Mouse (Mus musculus): Measurements from ENCODE around the gene Myo1a. TPM values are rescaled to one million over a fixed set of nuclear protein-coding genes. Genes with fewer than 3 reads are reported as not detected.
"Not testable (repeated sequence)": the region's sequence is repeated elsewhere in the genome, so short reads cannot be mapped to it uniquely, and the experiment has no call there.

Gene Myo1a
- total RNA-seq (2021), result under 1 TPM; 0.18 to 0.53 TPM
- long read RNA-seq, experiment 1, result 0 reads
- long read RNA-seq, experiment 2, result 0 reads

DNA sequence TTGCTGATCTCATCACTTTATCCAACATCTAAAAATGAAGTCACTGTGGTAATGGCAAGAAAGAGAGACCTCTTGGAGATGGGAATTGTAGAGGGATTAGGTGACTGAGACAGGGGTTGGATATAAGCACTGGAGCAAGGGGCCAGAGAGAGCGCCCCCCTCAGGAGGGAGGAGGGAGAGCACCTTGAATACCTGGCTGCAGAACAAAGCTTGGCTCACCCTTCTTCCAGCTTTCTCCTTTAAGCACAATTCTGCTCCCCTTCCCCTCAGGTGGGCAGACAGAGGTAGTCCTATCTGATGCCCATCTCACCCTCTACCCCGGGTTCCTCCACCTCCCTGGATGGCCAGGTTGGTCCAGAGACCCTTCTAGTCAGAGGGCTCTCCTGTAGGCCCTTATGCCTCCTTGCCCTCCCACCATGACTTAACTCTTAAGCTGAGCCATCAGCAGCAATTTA lies at the start of gene Myo1a:
Gene Myo1a, plus strand, starts transcription at position 405 of the 455 bp plus-strand sequence.
- intact Hi-C loops (cut with DNase I; ENCODE audit: low total_unique reads), result no loop called here
- DNase-seq, result no peak

DNA sequence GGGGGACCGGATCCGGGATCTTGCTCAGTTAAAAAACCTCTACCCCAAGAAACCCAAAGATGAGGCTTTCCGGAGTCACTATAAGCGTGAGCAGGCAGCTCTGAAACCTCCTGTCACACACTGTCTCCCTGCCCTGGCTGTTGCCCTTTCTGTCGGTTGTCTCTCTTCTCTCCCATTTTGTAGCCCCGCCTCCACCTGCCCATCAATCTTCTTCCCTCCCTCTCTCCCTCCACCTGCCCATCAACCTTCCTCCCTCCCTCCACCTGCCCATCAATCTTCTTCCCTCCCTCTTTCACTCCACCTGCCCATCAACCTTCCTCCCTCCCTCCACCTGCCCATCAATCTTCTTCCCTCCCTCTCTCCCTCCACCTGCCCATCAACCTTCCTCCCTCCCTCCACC lies 47.4 kb upstream of the Myo1a start:
- intact Hi-C loops (cut with DNase I; ENCODE audit: low total_unique reads), result loop anchor here (5.0 kb wide), 1 partner anchor 1205 kb away; no protein-coding TSS in a partner anchor
- not testable (repeated sequence) for DNase-seq

DNA sequence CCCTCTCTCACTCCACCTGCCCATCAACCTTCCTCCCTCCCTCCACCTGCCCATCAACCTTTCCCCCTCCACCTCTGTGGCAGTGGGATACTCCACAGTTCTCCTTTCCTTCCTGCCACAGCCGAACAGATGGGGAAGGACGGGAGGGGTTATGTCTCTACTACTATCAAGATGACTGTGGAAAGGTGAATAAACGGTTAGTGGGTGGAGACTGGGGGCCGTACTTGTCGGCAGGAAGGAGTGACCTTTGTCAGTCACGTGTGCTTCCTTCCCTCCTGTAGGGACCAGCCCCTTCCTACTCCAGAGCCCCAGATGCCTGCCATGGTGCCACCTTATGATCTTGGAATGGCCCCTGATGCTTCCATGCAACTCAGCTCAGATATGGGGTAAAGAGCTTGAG lies 46.9 kb upstream of the Myo1a start:
- intact Hi-C loops (cut with DNase I; ENCODE audit: low total_unique reads), result loop anchor here (5.0 kb wide), 1 partner anchor 1204 kb away; no protein-coding TSS in a partner anchor
- no peak for DNase-seq

DNA sequence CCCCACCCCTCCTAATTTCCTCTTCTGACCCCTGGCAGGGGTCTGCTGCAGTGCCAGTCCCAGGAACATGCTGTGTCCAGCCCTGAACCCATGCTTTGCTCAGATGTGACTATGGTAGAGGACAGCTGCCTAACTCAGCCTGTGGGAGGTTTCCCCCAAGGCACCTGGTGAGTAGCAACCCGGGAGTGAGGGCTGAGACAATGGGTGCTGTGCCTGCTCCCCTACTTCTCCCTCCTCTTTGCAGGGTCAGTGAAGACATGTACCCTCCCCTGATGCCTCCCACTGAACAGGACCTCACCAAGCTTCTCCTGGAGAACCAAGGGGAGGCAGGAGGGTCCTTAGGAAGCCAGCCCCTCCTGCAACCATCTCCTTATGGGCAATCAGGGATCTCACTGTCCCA lies 45.4 kb upstream of the Myo1a start:
- DNase-seq, result no peak
- intact Hi-C loops (cut with DNase I; ENCODE audit: low total_unique reads), result loop anchor here (5.0 kb wide), 1 partner anchor 1203 kb away; no protein-coding TSS in a partner anchor

DNA sequence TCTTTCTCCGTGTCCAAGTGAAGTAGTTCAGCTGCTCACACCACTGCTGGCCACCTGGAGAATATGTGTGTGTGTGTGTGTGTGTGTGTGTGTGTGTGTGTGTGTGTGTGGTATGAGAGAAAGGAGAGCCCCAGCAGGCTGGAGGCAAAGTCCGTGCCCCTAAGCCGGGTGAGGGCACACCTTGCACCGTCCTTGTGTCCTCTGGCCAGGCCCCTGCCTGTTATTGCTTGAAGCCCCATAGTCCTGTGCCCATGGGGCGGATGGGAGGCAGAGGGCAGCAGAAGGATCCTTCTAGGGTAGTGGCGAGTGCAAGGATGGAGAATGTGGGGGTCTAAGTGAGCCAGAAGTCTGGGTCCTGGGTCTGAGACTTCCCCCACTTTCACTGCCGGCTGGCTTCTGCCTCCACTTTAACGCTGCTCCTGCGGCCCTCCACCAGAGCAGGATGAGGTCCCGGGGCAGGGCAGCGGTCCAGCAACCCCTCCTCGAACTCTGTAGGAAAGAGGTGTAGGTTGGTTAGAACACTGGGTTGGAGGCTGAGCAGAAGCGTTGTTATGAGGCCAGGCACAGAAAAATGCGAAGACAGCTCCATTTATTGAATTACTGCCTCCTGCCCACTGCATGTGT lies 43.6 kb upstream of the Myo1a start:
- DNase-seq, result no peak
- intact Hi-C loops (cut with DNase I; ENCODE audit: low total_unique reads), result no loop called here

DNA sequence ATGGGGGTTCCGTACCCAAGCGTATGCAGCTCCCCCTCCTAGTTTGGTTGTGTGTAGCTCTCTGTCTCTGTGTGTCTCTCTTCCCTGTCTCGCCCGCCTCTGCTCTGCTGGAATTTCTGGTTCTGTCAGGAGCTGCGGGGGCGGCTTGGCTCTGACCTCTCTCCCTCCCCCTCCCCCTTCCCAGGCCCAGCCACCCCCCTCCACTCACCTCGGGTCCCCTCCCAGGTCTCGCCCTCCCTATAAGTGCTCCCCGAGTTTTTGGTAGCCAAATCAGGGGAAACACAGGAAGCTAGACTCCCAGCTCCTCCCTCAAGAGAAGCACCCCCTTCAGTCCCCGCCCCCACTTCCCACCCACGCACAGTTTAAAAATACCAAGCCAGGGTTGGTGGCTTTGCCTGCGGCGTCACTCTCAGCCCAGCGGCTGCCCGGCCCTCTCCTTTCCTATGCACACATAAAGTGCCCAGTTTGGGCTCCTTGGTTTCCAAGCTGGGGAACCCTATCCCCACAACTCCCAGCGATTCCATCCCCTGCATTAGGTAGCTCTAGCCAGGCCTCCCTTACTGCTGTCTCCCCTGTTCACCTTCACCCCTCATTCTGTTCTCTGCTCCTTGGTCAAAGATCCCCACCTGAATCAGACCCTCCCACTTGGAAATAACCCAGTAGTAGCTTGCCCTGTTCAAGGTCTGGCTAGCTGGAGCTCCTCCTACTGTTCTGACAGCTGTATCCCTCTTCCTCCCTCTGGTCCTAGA lies 42.9 kb upstream of the Myo1a start:
- peak; percentile 70 for DNase-seq
- intact Hi-C loops (cut with DNase I; ENCODE audit: low total_unique reads), result no loop called here

DNA sequence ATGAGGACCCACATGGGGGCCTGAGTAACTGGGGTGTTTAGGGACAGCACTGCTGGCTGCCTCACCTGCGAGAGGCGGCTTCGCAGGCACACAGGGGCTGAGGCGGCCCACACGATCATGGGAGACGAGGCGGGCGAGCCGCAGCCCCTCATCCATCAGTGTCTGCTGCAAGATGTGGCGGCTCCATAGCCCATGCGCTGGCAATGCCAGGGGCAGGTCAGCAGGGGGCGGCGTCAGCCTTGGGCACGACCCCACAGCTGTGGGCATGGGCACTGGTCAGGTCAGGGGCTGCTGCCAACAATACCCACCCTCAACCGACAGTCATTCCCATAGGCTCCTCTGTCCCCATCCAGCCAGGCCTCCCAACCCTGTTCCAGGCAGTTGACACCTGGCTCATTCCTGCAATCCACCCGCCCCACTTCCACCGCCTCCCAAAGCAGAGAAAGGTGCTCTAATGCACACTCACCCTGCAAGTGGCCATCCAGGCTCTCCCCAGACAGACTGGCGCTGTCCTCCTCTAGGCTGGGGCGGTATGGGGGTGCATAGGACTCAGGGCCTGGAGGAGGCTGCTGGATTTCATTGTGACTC lies 42.2 kb upstream of the Myo1a start:
- intact Hi-C loops (cut with DNase I; ENCODE audit: low total_unique reads), result no loop called here
- DNase-seq, result no peak

DNA sequence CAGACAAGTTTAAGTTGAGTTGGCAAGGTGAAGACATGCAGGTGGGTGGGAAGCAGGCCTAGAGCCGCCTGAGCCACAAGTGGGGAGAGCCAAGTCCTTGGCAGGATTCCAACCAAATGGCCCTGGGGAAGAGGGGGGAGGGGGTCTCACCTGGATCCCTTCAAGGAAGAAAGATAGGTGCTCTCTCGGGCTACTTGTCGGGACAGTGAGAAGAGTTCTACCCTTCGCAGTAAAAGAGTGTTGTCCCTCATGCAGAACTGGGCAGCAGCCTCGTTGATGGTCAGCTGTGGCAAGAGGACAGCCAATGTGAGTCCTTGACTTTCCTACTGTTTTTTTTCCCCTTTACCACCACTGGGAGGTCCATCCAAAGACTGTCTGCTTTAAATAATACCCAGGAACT lies 41.4 kb upstream of the Myo1a start:
- DNase-seq, result no peak
- intact Hi-C loops (cut with DNase I; ENCODE audit: low total_unique reads), result no loop called here

DNA sequence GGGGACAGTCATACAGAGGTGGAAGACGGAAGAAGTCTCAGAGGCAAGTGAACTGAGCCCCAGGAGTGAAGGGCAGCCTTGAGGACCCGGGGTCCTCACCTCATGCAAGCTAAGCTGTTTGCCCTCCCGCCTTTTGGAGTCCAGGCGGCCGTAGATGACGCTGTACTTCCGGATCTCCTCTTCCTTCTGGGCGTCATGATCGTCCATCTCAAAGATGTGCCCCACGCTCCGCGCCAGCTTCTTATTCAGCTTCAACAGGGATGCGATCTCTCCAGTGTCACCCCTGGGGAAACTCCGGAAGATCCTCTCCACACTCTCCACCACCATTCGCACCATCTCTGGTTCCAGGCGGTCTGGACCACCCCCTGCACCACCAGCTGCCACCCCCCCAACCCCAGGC lies 40.8 kb upstream of the Myo1a start:
- intact Hi-C loops (cut with DNase I; ENCODE audit: low total_unique reads), result loop anchor here (2.0 kb wide), 1 partner anchor 19 kb away; no protein-coding TSS in a partner anchor
- no peak for DNase-seq

DNA sequence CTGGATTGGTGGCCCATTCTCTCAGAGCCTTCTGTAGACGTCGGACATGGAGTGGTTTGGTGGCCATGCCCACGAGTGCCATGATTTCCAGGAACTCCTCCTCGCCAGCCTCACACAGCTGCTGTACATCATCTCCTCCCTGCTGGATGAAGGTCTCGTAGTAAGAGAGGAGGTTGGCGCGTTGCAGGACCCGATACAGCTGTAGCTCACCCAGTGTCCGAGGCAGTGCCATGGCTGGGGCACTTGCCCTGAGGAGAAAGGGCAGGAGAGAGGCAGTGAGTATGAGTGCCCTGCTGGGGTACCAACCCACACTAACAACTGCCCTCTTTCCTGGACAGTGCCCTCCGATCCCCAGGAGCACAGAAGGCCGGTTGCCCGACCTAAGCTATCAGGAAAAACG lies 40.1 kb upstream of the Myo1a start:
- intact Hi-C loops (cut with DNase I; ENCODE audit: low total_unique reads), result loop anchor here (2.0 kb wide), 1 partner anchor 20 kb away; no protein-coding TSS in a partner anchor

DNA sequence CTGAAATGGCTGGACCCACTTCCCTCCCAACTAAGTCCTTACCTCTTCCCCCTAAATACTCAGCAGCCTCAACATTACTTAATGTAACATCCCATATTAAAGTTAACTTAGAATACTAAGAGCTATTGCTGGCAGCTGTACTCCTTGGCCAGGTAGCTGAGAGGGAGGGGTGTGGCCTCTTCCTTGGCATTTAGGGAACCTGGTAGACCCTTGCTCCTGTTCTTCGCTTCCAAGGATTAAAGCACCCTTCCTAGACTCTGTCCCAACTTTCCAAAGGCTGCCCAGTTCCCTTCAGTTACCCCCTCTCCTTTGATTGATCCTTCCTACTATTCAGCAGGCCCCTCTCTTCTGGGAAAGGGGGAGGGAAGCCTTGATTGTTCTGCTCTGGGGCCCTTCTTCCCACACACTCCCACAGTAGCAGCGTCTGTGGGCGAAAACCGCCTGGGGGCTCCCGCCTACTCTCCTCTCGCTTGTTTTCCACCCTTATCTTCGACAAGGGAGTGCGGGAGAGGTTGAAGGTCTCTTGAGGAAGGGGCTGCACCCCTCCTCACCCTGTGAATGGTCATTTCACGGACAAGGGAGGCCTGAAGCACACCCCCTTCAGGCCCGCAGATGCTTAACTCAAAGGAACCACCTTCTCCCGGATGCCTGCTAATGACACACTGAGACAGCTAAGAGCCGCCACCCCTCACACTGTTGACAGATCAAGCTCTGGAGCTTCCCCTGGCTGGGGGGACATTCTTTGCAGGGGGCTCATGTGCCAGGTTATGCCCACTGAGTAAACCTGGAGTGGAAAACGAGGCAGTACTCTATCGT lies 39.4 kb upstream of the Myo1a start:
- no peak for DNase-seq
- intact Hi-C loops (cut with DNase I; ENCODE audit: low total_unique reads), result loop anchor here (2.0 kb wide), 1 partner anchor 21 kb away; no protein-coding TSS in a partner anchor

More for the DNA sequence above, 40.1 kb upstream of the Myo1a start:
- DNase-seq, result no peak

DNA sequence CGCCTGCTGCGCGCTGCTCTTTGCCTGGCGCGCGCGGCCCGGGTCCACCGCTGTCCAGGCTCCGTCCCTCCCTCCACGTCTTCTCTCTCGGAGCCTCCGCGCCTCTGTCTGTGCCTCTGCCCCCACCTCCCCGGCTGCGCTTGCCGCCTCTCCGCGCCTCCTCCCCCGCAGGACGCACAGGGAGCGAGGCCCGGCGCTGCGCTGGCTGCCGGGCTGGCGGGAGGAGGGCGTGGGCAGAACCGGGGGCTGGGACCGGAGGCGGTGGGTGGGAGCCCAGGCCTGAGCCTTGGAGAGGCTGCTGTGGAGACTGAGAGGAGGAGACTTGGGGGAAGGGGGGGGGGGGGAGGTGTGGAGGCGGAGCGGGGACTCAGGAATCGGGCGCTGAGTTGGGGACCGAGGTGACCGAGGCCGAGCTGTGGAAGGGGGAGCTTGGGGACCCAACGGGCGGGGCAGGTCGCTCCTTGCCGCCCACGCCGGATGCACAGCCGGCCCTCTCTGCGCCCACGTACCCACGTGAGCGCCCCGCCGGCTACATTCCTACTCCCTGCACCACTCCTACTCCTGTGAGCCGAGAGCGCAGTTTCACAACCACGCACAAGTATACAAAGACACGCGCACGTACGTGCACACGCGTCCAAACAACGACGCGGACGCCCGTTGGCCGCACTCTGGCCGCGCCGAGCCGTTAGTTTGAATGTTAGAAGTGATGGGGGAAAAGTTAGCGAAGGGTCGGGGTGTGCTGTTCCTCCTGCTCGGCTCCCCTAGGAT lies 38.3 kb upstream of the Myo1a start, which contains the start of gene Nemp1:
Gene Nemp1, plus strand, starts transcription at position 401 of the 768 bp plus-strand sequence.
- intact Hi-C loops (cut with DNase I; ENCODE audit: low total_unique reads), result no loop called here
- DNase-seq, result peak; percentile 89

DNA sequence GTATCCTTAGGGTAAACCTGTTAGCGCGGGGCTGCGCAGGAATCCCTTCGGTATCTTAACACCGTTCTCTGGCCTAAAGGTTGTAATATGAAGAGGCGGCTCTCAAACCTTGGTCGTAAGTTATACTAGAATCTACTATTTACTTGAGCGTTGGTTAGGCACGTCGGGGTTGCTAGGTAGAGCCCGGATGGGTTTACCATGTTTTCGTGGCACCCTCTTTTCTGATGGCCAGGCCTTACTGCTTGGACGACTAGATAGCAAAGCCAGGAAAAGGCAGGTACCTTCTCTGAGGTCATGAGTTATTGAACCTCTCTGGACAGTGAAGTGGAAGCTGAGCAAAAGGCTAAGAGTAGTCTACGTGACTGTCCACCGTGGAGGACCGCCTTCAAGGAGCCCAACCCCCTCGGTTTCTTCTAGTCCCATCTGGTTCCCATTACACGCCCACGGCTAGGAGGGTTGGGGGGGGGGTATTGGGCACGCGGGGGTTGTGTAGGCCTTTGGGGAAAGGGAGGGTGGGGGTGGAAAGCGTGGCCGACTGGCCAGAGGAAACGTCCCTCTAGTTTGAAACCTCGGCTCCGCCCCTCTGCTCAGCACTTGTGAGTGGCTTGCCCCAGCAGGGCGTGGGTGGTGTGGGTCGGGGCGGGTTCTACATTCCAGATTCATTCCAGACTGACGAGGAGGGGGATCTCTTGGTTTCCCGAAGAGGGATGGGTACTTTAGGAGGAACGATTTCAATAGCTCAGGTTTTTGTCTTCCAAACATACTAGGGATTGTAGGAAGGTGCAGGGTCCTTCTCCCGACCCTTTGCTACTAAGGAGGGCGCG lies 37.5 kb upstream of the Myo1a start:
- intact Hi-C loops (cut with DNase I; ENCODE audit: low total_unique reads), result no loop called here

DNA sequence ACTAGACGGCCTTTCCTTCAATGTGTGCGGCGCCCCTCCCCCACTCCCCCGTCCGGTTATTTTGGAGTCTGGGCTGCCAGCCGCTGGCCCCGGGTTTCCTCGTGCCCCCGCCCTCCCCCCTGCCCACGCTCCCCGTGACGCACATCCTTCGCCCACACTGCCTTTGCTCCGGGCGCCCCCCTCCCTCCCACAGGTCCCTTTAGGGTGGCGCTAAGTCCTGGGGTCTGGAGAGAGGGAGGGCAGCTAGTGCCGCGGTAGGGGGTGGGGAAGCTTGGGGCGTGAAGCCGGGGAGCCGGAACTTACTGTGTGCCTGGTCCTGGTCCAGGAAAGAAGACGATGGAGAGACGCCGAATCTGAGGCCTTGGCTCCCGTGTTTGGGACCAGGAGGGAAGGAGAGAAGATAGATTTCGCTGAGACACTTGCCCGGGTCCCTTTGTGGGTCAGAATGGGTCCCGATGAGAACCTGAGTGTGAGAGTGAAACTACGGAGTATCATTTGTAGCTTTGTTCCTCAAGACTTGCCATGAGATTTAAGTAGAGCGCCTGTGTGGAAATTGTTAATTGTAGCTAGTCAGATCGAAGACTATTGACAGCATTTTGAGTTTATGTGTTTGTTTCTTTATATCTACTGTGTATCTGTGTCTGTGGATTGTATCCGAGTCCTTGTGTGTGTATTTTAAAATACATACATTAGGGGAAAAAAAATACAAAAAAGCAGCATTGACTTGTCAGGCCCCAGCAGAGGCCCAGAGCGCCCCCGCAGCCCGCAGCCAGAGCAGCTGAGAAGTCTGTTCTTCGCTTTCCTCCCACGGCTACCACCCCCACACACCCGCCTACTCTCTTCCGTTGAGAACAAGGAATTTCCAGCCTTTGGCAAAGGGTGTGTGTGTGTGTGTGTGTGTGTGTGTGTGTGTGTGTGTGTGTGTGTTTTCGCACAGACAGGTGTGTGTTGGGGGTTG lies 36.6 kb upstream of the Myo1a start, which contains the start of gene Nab2:
Gene Nab2, minus strand, starts transcription at position 476 of the 958 bp plus-strand sequence.
- DNase-seq, result peak; percentile 81
- intact Hi-C loops (cut with DNase I; ENCODE audit: low total_unique reads), result no loop called here

More for the DNA sequence above, 37.5 kb upstream of the Myo1a start:
- peak; percentile 94 for DNase-seq

DNA sequence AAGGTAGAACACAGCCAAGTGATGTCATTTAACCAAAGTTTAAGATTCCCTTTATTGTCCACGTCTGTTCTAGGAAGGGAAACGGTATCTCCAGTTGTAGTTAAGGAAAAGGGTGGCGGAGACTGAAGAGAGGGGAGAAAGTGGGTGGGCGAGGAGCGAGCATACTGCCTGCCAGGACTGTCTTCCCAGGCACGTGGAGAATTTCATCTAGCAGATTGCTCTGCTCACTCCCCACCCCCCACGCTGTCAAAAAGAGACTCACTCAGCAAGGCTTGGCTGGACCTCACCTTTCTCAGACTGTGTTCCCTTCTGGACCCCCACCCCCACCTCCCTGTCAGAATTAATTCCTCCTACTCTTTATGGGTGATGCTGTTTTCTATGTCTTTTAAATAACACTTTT lies 35.8 kb upstream of the Myo1a start:
- DNase-seq, result no peak
- intact Hi-C loops (cut with DNase I; ENCODE audit: low total_unique reads), result no loop called here

DNA sequence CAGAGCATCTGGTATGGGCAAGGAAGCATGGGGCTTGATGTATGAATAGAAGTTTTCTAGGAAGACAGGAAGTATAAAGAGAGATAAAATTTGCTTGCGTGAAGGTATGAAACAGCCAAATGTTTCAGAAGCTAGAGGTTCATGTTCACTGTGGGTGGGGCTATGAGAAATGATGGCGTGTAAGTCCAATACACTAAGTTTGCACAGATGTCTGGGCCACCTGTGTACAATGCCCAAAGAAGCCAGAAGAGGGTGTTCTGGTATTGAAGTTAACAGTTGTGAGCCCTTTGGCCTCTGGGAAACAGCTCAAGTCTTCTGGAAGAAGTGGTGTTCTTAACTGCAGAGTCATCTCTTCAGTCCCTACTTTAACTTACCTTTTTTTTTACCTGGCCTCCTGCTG lies 34.8 kb upstream of the Myo1a start:
- no peak for DNase-seq
- intact Hi-C loops (cut with DNase I; ENCODE audit: low total_unique reads), result no loop called here

DNA sequence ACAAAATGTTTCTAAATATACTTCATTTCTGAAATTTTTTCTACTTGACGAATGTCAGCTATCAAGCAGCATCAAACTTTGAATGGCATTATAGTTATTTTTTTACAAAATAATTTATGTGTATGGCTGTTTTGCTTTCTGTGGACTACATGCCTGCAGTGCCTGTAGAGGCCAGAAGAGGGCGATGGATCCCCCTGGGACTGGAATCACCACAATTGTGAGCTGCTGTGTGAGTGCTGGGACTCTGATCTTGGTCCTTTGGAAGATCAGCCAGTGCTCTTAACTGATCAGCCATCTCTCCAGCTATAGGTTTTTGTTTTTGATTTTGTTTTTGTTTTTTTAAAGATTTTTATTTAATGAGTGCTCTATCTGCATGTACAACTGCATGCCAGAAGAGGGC lies 33.7 kb upstream of the Myo1a start:
- intact Hi-C loops (cut with DNase I; ENCODE audit: low total_unique reads), result no loop called here

More for the DNA sequence above, 33.7 kb upstream of the Myo1a start:
- DNase-seq, result no peak

All from gastrocnemius, postnatal 14 days (tissue).